Mouse (Mus musculus): ENCODE data around the gene Kcne4. TPM values are rescaled to one million over a fixed set of nuclear protein-coding genes. Genes with fewer than 3 reads are reported as not detected.

Gene Kcne4
- polyA plus RNA-seq, 2 experiments = 0.06 to 0.13 TPM

- Histone ChIP-seq H3K4me1 (replicated peaks; ENCODE audit: control insufficient read depth in 2 of 2, insufficient read depth in 2 of 2, low read length in 1 of 2) (no peaks in the 10 kb centered on the region), H3K4me2 (ENCODE audit: low read depth) (no peak overlapping the region), H3K27me3 (ENCODE audit: control insufficient read depth, insufficient read depth, low read length) (no peaks in the 10 kb centered on the region), H3K27ac (no peak overlapping the region), H3K9ac (replicated peaks) (no peak overlapping the region), H3K4me3 (ENCODE audit: insufficient read depth in 1 of 2, low read depth in 2 of 2, low read length in 2 of 2) (no peak overlapping the region), H3K36me3 (replicated peaks; ENCODE audit: control insufficient read depth, insufficient read depth, low read depth) (no peaks in the 10 kb centered on the region), H3K9me3 (ENCODE audit: control insufficient read depth, low read length) (no peaks in the 10 kb centered on the region)
- no peak for TF ChIP-seq CTCF (IDR thresholded peaks at IDR 0.05; ENCODE audit: low read depth)
- DNase-seq (ENCODE audit: low read depth in 3 of 3, low spot score in 3 of 3) (no peak), ATAC-seq (ENCODE audit: insufficient read depth) (no peak)
- 71% methylated on average over 3 of the region's 3 CpGs for WGBS (ENCODE audit: insufficient replicate concordance)
These were observed 21.9 kb downstream of the Kcne4 start for GRCm38 (mm10) chr1:78838468-78838867.

GRCm38 (mm10) chr1:78840769-78841168 lies 24.2 kb downstream of the Kcne4 start:
- Histone ChIP-seq H3K27me3 (ENCODE audit: control insufficient read depth, insufficient read depth, low read length) (no peaks in the 10 kb centered on the region), H3K4me3 (ENCODE audit: insufficient read depth in 1 of 2, low read depth in 2 of 2, low read length in 2 of 2) (no peak overlapping the region), H3K9ac (replicated peaks) (no peak overlapping the region), H3K36me3 (replicated peaks; ENCODE audit: control insufficient read depth, insufficient read depth, low read depth) (no peaks in the 10 kb centered on the region), H3K4me1 (replicated peaks; ENCODE audit: control insufficient read depth in 2 of 2, insufficient read depth in 2 of 2, low read length in 1 of 2) (no peaks in the 10 kb centered on the region), H3K9me3 (ENCODE audit: control insufficient read depth, low read length) (no peaks in the 10 kb centered on the region), H3K4me2 (ENCODE audit: low read depth) (no peak overlapping the region), H3K27ac (no peak overlapping the region)
- WGBS (ENCODE audit: insufficient replicate concordance) = 38% methylated on average over 2 of the region's 2 CpGs
- ATAC-seq (ENCODE audit: insufficient read depth) (no peak), DNase-seq (ENCODE audit: low read depth in 3 of 3, low spot score in 3 of 3) (no peak)
- TF ChIP-seq CTCF (IDR thresholded peaks at IDR 0.05; ENCODE audit: low read depth) = no peak
- TF ChIP-seq EP300 (IDR thresholded peaks at IDR 0.05; ENCODE audit: low read depth) = no peak

GRCm38 (mm10) chr1:78845661-78846060 lies 29.1 kb downstream of the Kcne4 start:
- H3K4me2 ChIP-seq (ENCODE audit: low read depth) = no peak overlapping the region
- ATAC-seq (ENCODE audit: insufficient read depth) (no peak), DNase-seq (ENCODE audit: low read depth in 3 of 3, low spot score in 3 of 3) (no peak)
- H3K27me3 ChIP-seq (ENCODE audit: control insufficient read depth, insufficient read depth, low read length) = no peaks in the 10 kb centered on the region
- no peak overlapping the region for H3K4me3 ChIP-seq (ENCODE audit: insufficient read depth in 1 of 2, low read depth in 2 of 2, low read length in 2 of 2)
- TF ChIP-seq EP300 (IDR thresholded peaks at IDR 0.05; ENCODE audit: low read depth) = no peak
- TF ChIP-seq CTCF (IDR thresholded peaks at IDR 0.05; ENCODE audit: low read depth) = no peak
- no peaks in the 10 kb centered on the region for H3K4me1 ChIP-seq (replicated peaks; ENCODE audit: control insufficient read depth in 2 of 2, insufficient read depth in 2 of 2, low read length in 1 of 2)
- H3K9ac ChIP-seq (replicated peaks) = no peak overlapping the region
- no peak overlapping the region for H3K27ac ChIP-seq
- H3K9me3 ChIP-seq (ENCODE audit: control insufficient read depth, low read length) = no peaks in the 10 kb centered on the region
- 58% methylated on average over 1 of the region's 1 CpGs for WGBS (ENCODE audit: insufficient replicate concordance)
- H3K36me3 ChIP-seq (replicated peaks; ENCODE audit: control insufficient read depth, insufficient read depth, low read depth) = no peaks in the 10 kb centered on the region

- ATAC-seq (ENCODE audit: insufficient read depth) = no peak
- H3K27me3 ChIP-seq (ENCODE audit: control insufficient read depth, insufficient read depth, low read length) = no peaks in the 10 kb centered on the region
- no peak overlapping the region for H3K4me3 ChIP-seq (ENCODE audit: insufficient read depth in 1 of 2, low read depth in 2 of 2, low read length in 2 of 2)
- TF ChIP-seq CTCF (IDR thresholded peaks at IDR 0.05; ENCODE audit: low read depth) (peak; percentile 18; the same call in 1 of the 2 replicates), EP300 (IDR thresholded peaks at IDR 0.05; ENCODE audit: low read depth) (no peak)
- no peaks in the 10 kb centered on the region for H3K9me3 ChIP-seq (ENCODE audit: control insufficient read depth, low read length)
- no peak for DNase-seq (ENCODE audit: low read depth in 3 of 3, low spot score in 3 of 3)
- WGBS (ENCODE audit: insufficient replicate concordance) = 37% methylated on average over 2 of the region's 2 CpGs
- H3K9ac ChIP-seq (replicated peaks) = no peak overlapping the region
- H3K4me2 ChIP-seq (ENCODE audit: low read depth) = no peak overlapping the region
- H3K4me1 ChIP-seq (replicated peaks; ENCODE audit: control insufficient read depth in 2 of 2, insufficient read depth in 2 of 2, low read length in 1 of 2) = no peaks in the 10 kb centered on the region
- H3K36me3 ChIP-seq (replicated peaks; ENCODE audit: control insufficient read depth, insufficient read depth, low read depth) = no peaks in the 10 kb centered on the region
- no peak overlapping the region for H3K27ac ChIP-seq
These were observed 29.9 kb downstream of the Kcne4 start for GRCm38 (mm10) chr1:78846471-78846870.

GRCm38 (mm10) chr1:78852408-78853093 lies 36.0 kb downstream of the Kcne4 start:
- ATAC-seq (ENCODE audit: insufficient read depth) (no peak), DNase-seq (ENCODE audit: low read depth in 3 of 3, low spot score in 3 of 3) (no peak)
- TF ChIP-seq EP300 (IDR thresholded peaks at IDR 0.05; ENCODE audit: low read depth) = no peak
- TF ChIP-seq CTCF (IDR thresholded peaks at IDR 0.05; ENCODE audit: low read depth) = no peak
- Histone ChIP-seq H3K36me3 (replicated peaks; ENCODE audit: control insufficient read depth, insufficient read depth, low read depth) (no peaks in the 10 kb centered on the region), H3K4me1 (replicated peaks; ENCODE audit: control insufficient read depth in 2 of 2, insufficient read depth in 2 of 2, low read length in 1 of 2) (no peaks in the 10 kb centered on the region), H3K4me2 (ENCODE audit: low read depth) (no peak overlapping the region), H3K27me3 (ENCODE audit: control insufficient read depth, insufficient read depth, low read length) (no peaks in the 10 kb centered on the region), H3K4me3 (ENCODE audit: insufficient read depth in 1 of 2, low read depth in 2 of 2, low read length in 2 of 2) (no peak overlapping the region), H3K27ac (no peak overlapping the region), H3K9me3 (ENCODE audit: control insufficient read depth, low read length) (no peaks in the 10 kb centered on the region), H3K9ac (replicated peaks) (no peak overlapping the region)
- WGBS (ENCODE audit: insufficient replicate concordance) = 72% methylated on average over 17 of the region's 17 CpGs

Measured in liver, embryonic 14.5 days (tissue).